Mouse (Mus musculus) hindbrain, embryonic 11.5 days (tissue): ENCODE measurements around the gene Npas3. TPM values are rescaled to one million over a fixed set of nuclear protein-coding genes. Genes with fewer than 3 reads are reported as not detected.

ENCODE experiments used
- ATAC-seq: fragments of 200-750 bp; cut with Nextera tagmentation; 2 replicates; pipeline ENCODE4 v1.8.0; 2017; ENCODE audit warnings: mild to moderate bottlenecking, moderate TSS enrichment, moderate library complexity; ENCODE audit not compliant: low FRiP score
- DNase-seq: peaks from one replicate; pipeline ENCODE4 v3.0.0-alpha.2; 2015; ENCODE audit warnings: low spot score
- H3K27ac ChIP-seq: fragments of 300-500 bp; sonication (generic); 2 replicates; pipeline ENCODE4 v1.5.1; 2014; ENCODE audit warnings: mild to moderate bottlenecking, low read depth, low read length
- H3K27me3 ChIP-seq: fragments of 300-500 bp; sonication (generic); 2 replicates; pipeline ENCODE4 v1.6.1; 2014; ENCODE audit warnings: mild to moderate bottlenecking, low read length, moderate library complexity, mixed read lengths; ENCODE audit not compliant: control insufficient read depth, insufficient read depth
- H3K36me3 ChIP-seq: fragments of 300-500 bp; sonication (generic); 2 replicates; pipeline ENCODE4 v1.6.1; 2014; ENCODE audit warnings: mild to moderate bottlenecking, low read length, moderate library complexity, mixed read lengths; ENCODE audit not compliant: control insufficient read depth, insufficient read depth
- H3K4me1 ChIP-seq: fragments of 300-500 bp; sonication (generic); replicated peaks from 2 replicates; pipeline ENCODE4 v1.6.1; 2014; ENCODE audit warnings: low read length, mixed read lengths; ENCODE audit not compliant: control insufficient read depth, insufficient read depth
- H3K4me2 ChIP-seq: fragments of 300-500 bp; sonication (generic); replicated peaks from 2 replicates; pipeline ENCODE4 v1.6.1; 2014; ENCODE audit warnings: mild to moderate bottlenecking, low read depth, low read length
- H3K4me3 ChIP-seq: fragments of 300-500 bp; sonication (generic); 2 replicates; pipeline ENCODE4 v1.5.1; 2014; ENCODE audit warnings: low read depth, low read length
- H3K9ac ChIP-seq: fragments of 300-500 bp; sonication (generic); 2 replicates; pipeline ENCODE4 v1.6.1; 2014; ENCODE audit warnings: low read depth, low read length
- H3K9me3 ChIP-seq: fragments of 300-500 bp; sonication (generic); 2 replicates; pipeline ENCODE4 v1.6.1; 2016; ENCODE audit warnings: low read length; ENCODE audit not compliant: control insufficient read depth
- WGBS: fragments of 180-500 bp; shearing (Covaris S2); extraction: QIAGEN DNeasy Blood & Tissue Kit; methylation state at CpG from one replicate; pipeline ENCODE4 v1.1.7; 2014; 5-methylcytosine and 5-hydroxymethylcytosine counted together
- polyA plus RNA-seq: library from polyadenylated mRNA; unstranded; fragments of >200 nt; fragmentation: Nextera tagmentation; extraction: Ambion mirVana; gene quantifications from 2 replicates; pipeline ENCODE4 v1.2.1, GENCODE M21; 2014

Gene Npas3
- polyA plus RNA-seq, 1 experiment from 2014 or later: 19.7 TPM

DNA sequence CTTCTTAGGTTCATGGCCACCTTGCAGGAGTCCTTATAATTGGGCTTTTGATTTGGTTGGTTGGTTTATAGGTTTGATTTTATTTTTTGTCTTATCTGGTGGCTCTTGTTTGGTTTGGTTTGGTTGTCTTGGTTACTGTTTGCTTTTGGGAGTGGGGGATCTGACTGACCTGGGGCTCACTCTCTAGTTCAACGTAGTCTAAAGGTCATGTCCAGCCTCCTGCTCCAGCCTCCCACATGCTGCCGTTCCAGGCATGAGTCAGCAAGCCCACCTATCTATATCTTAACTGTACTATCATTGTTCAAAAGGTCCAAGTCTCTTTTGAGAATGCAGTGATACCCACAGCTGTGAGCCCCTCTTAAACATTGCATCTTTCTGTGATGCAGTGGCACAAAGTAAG, 600.8 kb downstream of the Npas3 start:
- H3K36me3 ChIP-seq: no peaks in the 10 kb centered on the region
- no peak for ATAC-seq
- no peak overlapping the region for H3K27ac ChIP-seq
- no peaks in the 10 kb centered on the region for H3K9me3 ChIP-seq
- H3K4me2 ChIP-seq: no peak overlapping the region
- H3K4me1 ChIP-seq: no peaks in the 10 kb centered on the region
- no peak for DNase-seq
- H3K9ac ChIP-seq: no peak overlapping the region
- WGBS: 87% methylated on average over 2 of the region's 2 CpGs
- H3K4me3 ChIP-seq: no peak overlapping the region
- H3K27me3 ChIP-seq: no peaks in the 10 kb centered on the region

DNA sequence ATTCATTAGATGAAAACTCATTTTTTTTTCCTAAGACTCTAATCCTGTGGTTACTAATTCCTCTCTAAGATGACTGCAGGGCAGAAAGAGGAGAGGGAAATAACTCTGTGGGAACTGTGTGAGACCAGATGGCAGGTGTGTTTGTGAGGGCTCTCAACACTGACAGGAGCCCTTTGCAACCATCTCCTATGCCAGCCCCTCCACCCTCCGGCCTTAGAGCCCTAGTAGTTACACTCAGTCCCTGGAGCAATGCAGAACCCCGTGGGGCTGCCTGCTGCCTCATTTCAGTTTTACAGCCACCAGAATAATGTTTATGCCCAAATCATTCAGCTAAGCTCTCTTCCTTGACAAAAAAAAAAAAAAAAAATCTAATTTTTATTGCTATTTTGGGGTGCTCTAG, 604.0 kb downstream of the Npas3 start:
- no peak for ATAC-seq

DNA sequence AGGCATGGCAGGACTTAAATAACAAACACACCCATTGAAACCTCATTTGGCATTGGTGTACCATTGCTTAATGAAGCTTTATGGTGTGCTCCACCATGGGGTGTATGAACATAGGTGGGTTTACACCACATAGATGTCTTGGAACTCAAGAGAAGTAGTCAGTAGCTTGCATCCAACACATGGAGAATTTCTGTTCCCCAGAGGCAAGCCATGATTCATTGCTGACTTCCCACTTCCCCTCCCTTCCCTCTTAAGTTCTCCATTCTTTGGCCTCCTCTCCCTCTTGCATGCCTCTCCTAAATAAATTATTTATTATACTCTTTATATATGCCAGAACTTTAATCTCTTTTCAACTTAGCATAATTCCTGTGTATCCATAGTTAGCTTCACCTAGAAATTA, 611.7 kb downstream of the Npas3 start:
- no peak overlapping the region for H3K4me2 ChIP-seq
- H3K27me3 ChIP-seq: no peaks in the 10 kb centered on the region
- ATAC-seq (no peak), DNase-seq (no peak)
- no peak overlapping the region for H3K4me3 ChIP-seq
- H3K9me3 ChIP-seq: no peaks in the 10 kb centered on the region
- no peak overlapping the region for H3K9ac ChIP-seq
- no peaks in the 10 kb centered on the region for H3K36me3 ChIP-seq
- no peaks in the 10 kb centered on the region; the same call in 1 of the 2 replicates for H3K4me1 ChIP-seq
- no peak overlapping the region for H3K27ac ChIP-seq

More for the DNA sequence above, 604.0 kb downstream of the Npas3 start:
- no peaks in the 10 kb centered on the region for H3K9me3 ChIP-seq
- no peaks in the 10 kb centered on the region for H3K27me3 ChIP-seq
- no peak overlapping the region for H3K27ac ChIP-seq
- no peak overlapping the region for H3K4me3 ChIP-seq
- 87% methylated on average over 2 of the region's 2 CpGs for WGBS
- DNase-seq: no peak
- H3K9ac ChIP-seq: no peak overlapping the region
- H3K4me1 ChIP-seq: no peaks in the 10 kb centered on the region
- H3K36me3 ChIP-seq: no peaks in the 10 kb centered on the region
- H3K4me2 ChIP-seq: no peak overlapping the region

DNA sequence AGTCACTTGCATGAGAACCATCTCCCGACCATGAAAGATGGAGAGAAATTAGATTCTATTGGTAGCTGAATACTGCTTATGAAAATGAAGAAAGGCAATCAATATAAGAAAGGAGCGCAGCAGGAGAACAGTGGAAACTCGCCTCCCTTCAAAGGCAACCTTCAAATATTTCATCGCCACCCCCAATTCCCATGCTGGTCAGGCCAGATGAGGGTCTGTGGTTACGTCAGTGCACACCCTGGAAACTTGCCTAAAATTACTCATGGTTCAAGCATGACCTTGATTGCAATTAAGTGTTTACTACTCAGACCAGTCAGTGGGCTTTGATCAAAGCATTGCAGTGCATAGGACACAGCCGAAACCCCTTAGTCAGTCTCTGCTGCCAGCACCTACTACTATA, 613.8 kb downstream of the Npas3 start:
- Histone ChIP-seq H3K9ac (no peak overlapping the region), H3K27ac (no peak overlapping the region), H3K36me3 (no peaks in the 10 kb centered on the region), H3K4me3 (no peak overlapping the region), H3K27me3 (no peaks in the 10 kb centered on the region), H3K9me3 (no peaks in the 10 kb centered on the region), H3K4me2 (no peak overlapping the region), H3K4me1 (peaks cover 2% of the 10 kb centered on the region; the same call in 1 of the 2 replicates)
- ATAC-seq (no peak), DNase-seq (no peak)
- 90% methylated on average over 6 of the region's 6 CpGs for WGBS

DNA sequence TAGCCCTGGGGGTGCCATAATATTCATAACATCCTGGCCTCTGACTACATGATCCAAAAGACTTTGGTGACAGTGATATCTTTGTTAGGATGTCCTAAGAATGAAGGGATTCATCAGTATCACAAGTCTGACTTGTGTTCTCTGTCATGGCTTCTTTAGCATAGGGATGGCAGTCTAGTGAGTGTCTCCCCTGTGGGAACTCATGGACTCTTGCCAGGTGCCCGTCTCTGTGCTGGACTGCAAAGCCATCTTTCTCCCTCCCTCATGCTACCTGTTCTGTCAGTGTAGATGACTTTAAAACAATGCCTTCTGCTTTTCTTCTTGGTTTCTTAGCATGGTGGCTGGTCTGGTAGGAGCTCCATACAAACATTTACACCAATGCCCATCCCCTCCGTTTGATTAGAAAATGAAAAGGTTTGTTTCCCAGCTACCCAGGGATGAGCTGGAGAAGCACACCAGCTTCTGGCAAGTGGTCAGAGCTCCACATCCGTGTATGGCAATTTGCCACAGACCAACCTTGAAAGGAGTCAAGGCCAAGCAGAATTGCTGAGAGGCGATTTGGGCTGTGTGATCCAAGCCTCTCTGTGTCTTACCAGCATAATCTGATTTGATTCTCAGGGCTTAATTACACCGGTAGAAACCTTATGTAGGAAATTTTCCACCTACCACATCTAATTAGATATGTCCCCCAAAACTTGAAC, 616.1 kb downstream of the Npas3 start:
- H3K4me2 ChIP-seq: no peak overlapping the region
- H3K9ac ChIP-seq: no peak overlapping the region
- H3K27ac ChIP-seq: no peak overlapping the region
- DNase-seq (no peak), ATAC-seq (no peak)
- 84% methylated on average over 5 of the region's 5 CpGs for WGBS
- H3K27me3 ChIP-seq: no peaks in the 10 kb centered on the region
- peaks cover 2% of the 10 kb centered on the region; the same call in 1 of the 2 replicates for H3K4me1 ChIP-seq
- H3K4me3 ChIP-seq: no peak overlapping the region
- H3K9me3 ChIP-seq: no peaks in the 10 kb centered on the region
- H3K36me3 ChIP-seq: no peaks in the 10 kb centered on the region

DNA sequence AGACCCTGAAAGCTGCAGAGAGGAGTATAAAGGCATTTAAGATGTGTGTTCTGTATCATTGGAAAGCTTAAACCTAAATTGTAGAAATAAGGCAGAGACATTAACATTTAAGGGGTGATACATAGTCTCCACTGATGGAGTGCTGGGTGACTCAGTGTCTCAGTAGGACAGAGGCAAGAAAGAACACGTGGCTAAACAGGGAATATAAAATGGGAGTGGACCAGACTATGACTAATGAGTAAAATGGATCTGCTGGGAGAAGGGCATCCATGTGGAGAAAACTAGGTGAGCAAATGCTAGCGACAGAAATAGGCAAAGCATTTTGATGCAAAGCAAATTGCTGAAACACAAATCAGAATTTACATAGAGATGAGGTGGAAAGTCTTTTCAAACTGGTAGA, 617.2 kb downstream of the Npas3 start:
- 61% methylated on average over 2 of the region's 2 CpGs for WGBS
- no peak overlapping the region for H3K27ac ChIP-seq
- H3K9me3 ChIP-seq: no peaks in the 10 kb centered on the region
- peaks cover 2% of the 10 kb centered on the region; the same call in 1 of the 2 replicates for H3K4me1 ChIP-seq
- no peaks in the 10 kb centered on the region for H3K27me3 ChIP-seq
- no peak for DNase-seq
- ATAC-seq: no peak
- H3K4me2 ChIP-seq: no peak overlapping the region
- H3K36me3 ChIP-seq: no peaks in the 10 kb centered on the region
- no peak overlapping the region for H3K9ac ChIP-seq
- no peak overlapping the region for H3K4me3 ChIP-seq

DNA sequence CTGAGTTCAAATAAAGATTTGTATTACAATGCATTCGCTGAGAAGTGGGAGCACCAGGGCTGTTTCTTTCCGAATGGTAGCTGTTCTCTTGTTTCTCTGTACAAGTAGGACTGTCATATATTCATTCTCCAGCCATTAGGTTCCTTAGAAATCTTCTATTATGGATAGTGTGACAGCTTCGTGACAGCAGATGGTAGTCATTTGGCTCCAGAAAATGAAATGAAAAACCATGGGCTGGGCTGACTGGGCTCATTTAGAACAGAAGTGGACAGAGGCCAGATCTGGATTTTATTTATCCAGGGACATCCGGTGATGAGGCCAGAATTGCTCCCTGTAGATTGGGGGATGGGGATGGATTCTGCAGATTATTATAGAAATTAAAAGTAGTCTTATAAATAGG, 621.5 kb downstream of the Npas3 start:
- H3K9me3 ChIP-seq: no peaks in the 10 kb centered on the region
- no peak for DNase-seq
- no peak overlapping the region for H3K9ac ChIP-seq
- H3K36me3 ChIP-seq: no peaks in the 10 kb centered on the region
- WGBS: 70% methylated on average over 4 of the region's 4 CpGs
- no peaks in the 10 kb centered on the region for H3K27me3 ChIP-seq
- ATAC-seq: no peak
- H3K27ac ChIP-seq: no peak overlapping the region
- H3K4me1 ChIP-seq: 0 out of 2 replicates have a peak, but pooled peaks cover 2% of the 10 kb centered on the region
- H3K4me3 ChIP-seq: no peak overlapping the region
- H3K4me2 ChIP-seq: no peak overlapping the region

DNA sequence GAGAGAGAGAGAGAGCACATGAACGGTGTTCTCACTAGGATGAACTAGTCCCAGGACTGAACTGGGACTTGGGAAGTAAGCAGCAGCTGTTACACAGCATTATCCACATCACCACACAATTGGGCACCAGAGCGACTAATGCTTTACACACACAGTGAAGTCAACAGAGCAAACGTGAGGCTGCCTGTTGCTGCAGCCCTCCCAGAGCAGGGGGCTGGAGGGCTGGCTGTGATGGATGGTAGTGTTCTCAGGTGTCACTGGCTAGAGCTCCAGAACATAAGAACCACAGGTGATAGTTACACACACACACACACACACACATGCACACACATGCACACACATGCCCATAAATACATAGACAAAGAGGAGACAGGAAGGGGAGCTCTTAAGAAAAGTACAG, 626.7 kb downstream of the Npas3 start:
- Histone ChIP-seq H3K36me3 (no peaks in the 10 kb centered on the region), H3K9ac (no peak overlapping the region), H3K27me3 (no peaks in the 10 kb centered on the region), H3K4me3 (no peak overlapping the region), H3K4me2 (no peak overlapping the region), H3K4me1 (no peaks in the 10 kb centered on the region), H3K27ac (no peak overlapping the region), H3K9me3 (no peaks in the 10 kb centered on the region)
- WGBS: 39% methylated on average over 3 of the region's 3 CpGs
- DNase-seq: peak; percentile 28
- no peak for ATAC-seq

DNA sequence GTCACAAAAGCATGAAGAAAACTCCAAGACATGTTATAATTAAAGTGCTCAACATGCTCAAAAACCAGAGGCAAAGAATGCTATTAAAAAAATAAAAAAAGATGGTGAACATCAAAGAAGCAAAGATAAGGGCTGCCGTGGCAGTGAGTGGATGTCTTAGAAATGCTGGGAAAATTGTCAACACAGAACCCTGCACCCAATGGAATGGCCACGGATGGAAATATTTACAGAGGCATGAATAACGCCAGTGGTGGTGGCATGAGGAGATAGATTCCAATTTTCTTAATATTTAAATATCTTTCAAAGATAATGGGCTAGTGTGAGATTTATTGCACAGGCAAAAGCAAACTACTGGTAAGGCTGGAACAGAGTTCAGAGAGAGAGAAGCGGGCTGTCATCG, 628.2 kb downstream of the Npas3 start:
- H3K9ac ChIP-seq: no peak overlapping the region
- no peaks in the 10 kb centered on the region for H3K9me3 ChIP-seq
- 90% methylated on average over 5 of the region's 5 CpGs for WGBS

More for the DNA sequence above, 628.2 kb downstream of the Npas3 start:
- no peak for ATAC-seq
- Histone ChIP-seq H3K27ac (no peak overlapping the region), H3K4me2 (no peak overlapping the region), H3K4me1 (no peaks in the 10 kb centered on the region), H3K36me3 (no peaks in the 10 kb centered on the region), H3K4me3 (no peak overlapping the region), H3K27me3 (no peaks in the 10 kb centered on the region)
- no peak for DNase-seq
